In genomic region chr11:115208126-115208525, GRCm38 (mm10) we compare ENCODE assay signal across 34 mouse cellular contexts. TPM values are rescaled to one million over a fixed set of nuclear protein-coding genes. Genes with fewer than 3 reads are reported as not detected.
DNase-seq lines count a peak whose midpoint lies in the region; ATAC-seq lines count a peak whose summit lies in the region.
"Had no signal": no experiment of that assay in that cellular context is flagged by ENCODE, and none has a peak within 500 bp of the region (broad histone marks: within the 10 kb centered on the region; RNA-seq: fewer than 3 reads in every experiment).

No protein-coding gene starts in this region.

- DNase-seq in cerebellum, adult 11-12 months: peak; percentile 72
- no peak for DNase-seq in cerebellum, adult 8-10 months
- DNase-seq in forebrain, embryonic 14.5 days (ENCODE audit: low spot score): peak; percentile 28
- DNase-seq in left cerebral cortex, postnatal 4 days: peak; percentile 83
- no peak for DNase-seq in left cerebral cortex, adult 18-20 months (ENCODE audit: low spot score in 2 of 2)
- peak; percentile 86 to 90 for DNase-seq in cerebellum, postnatal 10 days
- no peak for DNase-seq in thymus, postnatal 14 days
- DNase-seq: adrenal gland, adult 2 months; gastrocnemius, postnatal 14 days; kidney, adult 18-20 months; kidney, postnatal 25 days; liver; lung, embryonic 14.5 days; right cerebral cortex, adult 18-20 months; spleen, adult 18-20 months; thymus, postnatal 25 days had no signal

- no peaks in the 10 kb centered on the region for H3K9me3 ChIP-seq in forebrain, embryonic 14.5 days (replicated peaks; ENCODE audit: control insufficient read depth, low read length)
- no peaks in the 10 kb centered on the region for H3K9me3 ChIP-seq in forebrain, embryonic 16.5 days (ENCODE audit: control insufficient read depth, low read length)
- H3K9me3 ChIP-seq: embryonic facial prominence, embryonic 13.5 days; forebrain, embryonic 10.5 days; heart, embryonic 10.5 days; heart, embryonic 15.5 days; hindbrain, embryonic 13.5 days; kidney, embryonic 15.5 days; midbrain, embryonic 10.5 days had no signal

- 79% methylated on average over 12 of the region's 12 CpGs for WGBS in forebrain, embryonic 14.5 days
- WGBS in forebrain, embryonic 16.5 days: 70% methylated on average over 12 of the region's 12 CpGs

- no peak overlapping the region for H3K9ac ChIP-seq in forebrain, embryonic 14.5 days (ENCODE audit: low read length)
- H3K9ac ChIP-seq in forebrain, embryonic 16.5 days (replicated peaks; ENCODE audit: low read depth, low read length): no peak overlapping the region
- H3K9ac ChIP-seq: embryonic facial prominence, embryonic 13.5 days; heart, embryonic 15.5 days; hindbrain, embryonic 13.5 days; kidney, embryonic 15.5 days; liver, embryonic 14.5 days; lung, embryonic 14.5 days had no signal

- peaks cover 36% of the 10 kb centered on the region for H3K36me3 ChIP-seq in forebrain, embryonic 14.5 days (ENCODE audit: control insufficient read depth, insufficient read depth, low read length)
- peaks cover 6% of the 10 kb centered on the region; the same call in 1 of the 2 replicates for H3K36me3 ChIP-seq in forebrain, embryonic 16.5 days (ENCODE audit: control insufficient read depth, insufficient read depth)

- intact Hi-C loops in left cerebral cortex, postnatal 4 days (cut with DNase I): loop anchor here (10.0 kb wide), 1 partner anchor 147 kb away; no protein-coding TSS in a partner anchor

- no peak overlapping the region for H3K4me2 ChIP-seq in forebrain, embryonic 14.5 days (ENCODE audit: low read length)
- H3K4me2 ChIP-seq in forebrain, embryonic 16.5 days (ENCODE audit: low read length): no peak overlapping the region
- H3K4me2 ChIP-seq: embryonic facial prominence, embryonic 13.5 days; heart, embryonic 15.5 days; hindbrain, embryonic 13.5 days; kidney, embryonic 15.5 days; lung, embryonic 14.5 days had no signal

- no peak for ATAC-seq in forebrain, embryonic 14.5 days
- ATAC-seq in forebrain, embryonic 16.5 days: no peak
- ATAC-seq: activated CD4-positive, CD25-positive, alpha-beta regulatory T cell, adult 4 months; midbrain, embryonic 16.5 days had no signal

- H3K27ac ChIP-seq in forebrain, embryonic 14.5 days (ENCODE audit: low read depth, low read length): no peak overlapping the region
- no peak overlapping the region for H3K27ac ChIP-seq in forebrain, embryonic 16.5 days (ENCODE audit: low read length)
- H3K27ac ChIP-seq: embryonic facial prominence, embryonic 13.5 days; forebrain, embryonic 10.5 days; heart, embryonic 15.5 days; kidney, embryonic 15.5 days; liver, embryonic 14.5 days; midbrain, embryonic 10.5 days had no signal

- no peaks in the 10 kb centered on the region for H3K4me1 ChIP-seq in forebrain, embryonic 14.5 days (ENCODE audit: control insufficient read depth, insufficient read depth, low read length)
- peaks cover 4% of the 10 kb centered on the region for H3K4me1 ChIP-seq in forebrain, embryonic 16.5 days (replicated peaks; ENCODE audit: control insufficient read depth, insufficient read depth, low read length)

- H3K27me3 ChIP-seq in forebrain, embryonic 14.5 days (replicated peaks; ENCODE audit: control insufficient read depth, insufficient read depth, low read length): no peaks in the 10 kb centered on the region
- H3K27me3 ChIP-seq in forebrain, embryonic 16.5 days (replicated peaks; ENCODE audit: control insufficient read depth, insufficient read depth, low read length): no peaks in the 10 kb centered on the region
- H3K27me3 ChIP-seq: CH12.LX; embryonic facial prominence, embryonic 13.5 days had no signal

- no peak overlapping the region for H3K4me3 ChIP-seq in forebrain, embryonic 14.5 days (ENCODE audit: low read depth, low read length)
- H3K4me3 ChIP-seq in forebrain, embryonic 16.5 days (replicated peaks; ENCODE audit: low read length): no peak overlapping the region
- H3K4me3 ChIP-seq: embryonic facial prominence, embryonic 13.5 days; forebrain, embryonic 10.5 days; heart, embryonic 10.5 days; heart, embryonic 15.5 days; hindbrain, embryonic 13.5 days; kidney, embryonic 15.5 days; midbrain, embryonic 10.5 days had no signal

RNA-seq across cellular contexts. Expression of gene Nat9, which starts 20.5 kb away (rescaled TPM):
- 19.5 and 20.4 TPM in 2 replicates for polyA plus RNA-seq in forebrain, embryonic 14.5 days (2014; fragmentation: Nextera tagmentation; extraction: Ambion mirVana)
- 20.6 and 24.2 TPM in 2 replicates for polyA plus RNA-seq in forebrain, embryonic 16.5 days (2015; fragmentation: Nextera tagmentation; extraction: Ambion mirVana)
- 10 to 100 TPM; 12.5 to 15.6 TPM for total RNA-seq in left cerebral cortex, postnatal 4 days (2021)
- 10 to 100 TPM; 24.3 to 30.5 TPM for total RNA-seq in left cerebral cortex, adult 18-20 months (2021)

RNA-seq across cellular contexts. Expression of gene Tmem104, which starts 20.8 kb away (rescaled TPM):
- polyA plus RNA-seq in forebrain, embryonic 14.5 days (2014; fragmentation: Nextera tagmentation; extraction: Ambion mirVana): 6.3 and 8.5 TPM in 2 replicates
- polyA plus RNA-seq in forebrain, embryonic 16.5 days (2015; fragmentation: Nextera tagmentation; extraction: Ambion mirVana): 11.0 and 11.2 TPM in 2 replicates
- 10 to 100 TPM; 18.1 to 18.2 TPM for total RNA-seq in left cerebral cortex, postnatal 4 days (2021)
- 10 to 100 TPM; 14.9 to 16.2 TPM for total RNA-seq in left cerebral cortex, adult 18-20 months (2021)

RNA-seq across cellular contexts. Expression of gene Slc9a3r1, which starts 45.0 kb away (rescaled TPM):
- polyA plus RNA-seq in forebrain, embryonic 14.5 days (2014; fragmentation: Nextera tagmentation; extraction: Ambion mirVana): 39.4 and 48.4 TPM in 2 replicates
- polyA plus RNA-seq in forebrain, embryonic 16.5 days (2015; fragmentation: Nextera tagmentation; extraction: Ambion mirVana): 49.9 and 57.3 TPM in 2 replicates
- total RNA-seq in left cerebral cortex, postnatal 4 days (2021): 10 to 100 TPM; 38.7 to 41.3 TPM
- total RNA-seq in left cerebral cortex, adult 18-20 months (2021): 10 to 100 TPM; 60.9 to 68.1 TPM

RNA-seq across cellular contexts. Expression of gene Grin2c, which starts 58.9 kb away (rescaled TPM):
- polyA plus RNA-seq in forebrain, embryonic 14.5 days (2014; fragmentation: Nextera tagmentation; extraction: Ambion mirVana): 0.12 and 0.14 TPM in 2 replicates
- polyA plus RNA-seq in forebrain, embryonic 16.5 days (2015; fragmentation: Nextera tagmentation; extraction: Ambion mirVana): 0.29 and 0.37 TPM in 2 replicates
- total RNA-seq in left cerebral cortex, postnatal 4 days (2021): 1 to 10 TPM; 1.4 to 2.0 TPM
- 10 to 100 TPM; 33.8 to 35.7 TPM for total RNA-seq in left cerebral cortex, adult 18-20 months (2021)
- total RNA-seq: common myeloid progenitor, adult 5-6 weeks; gastrocnemius, postnatal 14 days; granulocyte monocyte progenitor cell, adult 5-6 weeks; megakaryocyte progenitor cell, adult 5-6 weeks had no signal
- polyA plus RNA-seq: activated CD4-positive, CD25-positive, alpha-beta regulatory T cell, adult 4 months; C2C12; embryonic facial prominence, embryonic 13.5 days; forebrain, embryonic 10.5 days; intestine, embryonic 14.5 days; kidney, embryonic 15.5 days; lung, embryonic 14.5 days; stomach, embryonic 16.5 days had no signal

Comparison
In these comparisons a context has a peak if more than half of its experiments do, and no peak if none do; other contexts are left out.
1. DNase-seq: peak in cerebellum, adult 11-12 months (single experiment), forebrain, embryonic 14.5 days (single experiment), left cerebral cortex, postnatal 4 days (single experiment) and cerebellum, postnatal 10 days (2 of 2); none in cerebellum, adult 8-10 months (single experiment), left cerebral cortex, adult 18-20 months (0 of 2) and thymus, postnatal 14 days (single experiment).